Mouse (Mus musculus): Measurements from ENCODE around the gene Cbx1. TPM values are rescaled to one million over a fixed set of nuclear protein-coding genes. Genes with fewer than 3 reads are reported as not detected.
"Not testable (repeated sequence)": the region's sequence is repeated elsewhere in the genome, so short reads cannot be mapped to it uniquely, and the experiment has no call there.

Cbx1 gene
- polyA plus RNA-seq, 1 experiment from 2014 or later: 112 TPM

- no peaks in the 10 kb centered on the region for H3K9me3 ChIP-seq (ENCODE audit: low read depth, low read length)
- ATAC-seq (ENCODE audit: insufficient read depth) (no peak), DNase-seq (no peak)
- no peak for TF ChIP-seq CTCF (IDR thresholded peaks at IDR 0.05; ENCODE audit: low read depth)
- WGBS: 85% methylated on average over 8 of the region's 8 CpGs
- no peak overlapping the region for H3K9ac ChIP-seq
- H3K27me3 ChIP-seq (ENCODE audit: insufficient read depth, low read length): no peaks in the 10 kb centered on the region
- peaks cover 31% of the 10 kb centered on the region for H3K36me3 ChIP-seq (ENCODE audit: insufficient read depth)
- no peak overlapping the region for H3K4me3 ChIP-seq (ENCODE audit: low read depth, low read length)
- peaks cover 6% of the 10 kb centered on the region; the same call in 1 of the 2 replicates for H3K4me1 ChIP-seq (ENCODE audit: insufficient read depth)
- no peak overlapping the region for H3K4me2 ChIP-seq
- H3K27ac ChIP-seq (ENCODE audit: low read depth): no peak overlapping the region
Observed at GRCm38 (mm10) chr11:96775063-96775462, 13.9 kb upstream of the Cbx1 start.

DNA sequence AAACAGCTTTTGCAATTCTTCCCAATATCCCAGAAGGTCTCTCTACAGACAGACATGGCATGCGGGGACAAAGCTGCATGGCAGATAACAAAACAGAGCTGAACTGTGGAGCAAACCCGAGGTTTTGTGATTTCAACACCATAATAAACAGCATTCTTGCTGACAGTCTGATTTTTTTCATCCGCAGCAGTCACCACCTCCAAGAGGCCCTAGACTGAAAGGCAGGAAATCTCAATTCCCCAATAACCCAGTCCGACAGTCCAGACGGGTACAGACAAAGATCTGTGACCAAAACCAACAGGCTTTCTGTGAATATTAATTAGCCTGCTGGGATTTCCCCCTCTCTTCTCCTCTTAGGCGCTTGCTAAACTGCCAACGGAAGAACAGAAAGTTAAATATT, 13.3 kb upstream of the Cbx1 start:
- DNase-seq (no peak), ATAC-seq (ENCODE audit: insufficient read depth) (no peak)
- Histone ChIP-seq H3K36me3 (ENCODE audit: insufficient read depth) (peaks cover 25% of the 10 kb centered on the region), H3K9ac (no peak overlapping the region), H3K27ac (ENCODE audit: low read depth) (no peak overlapping the region), H3K9me3 (ENCODE audit: low read depth, low read length) (no peaks in the 10 kb centered on the region), H3K27me3 (ENCODE audit: insufficient read depth, low read length) (no peaks in the 10 kb centered on the region), H3K4me1 (ENCODE audit: insufficient read depth) (peaks cover 6% of the 10 kb centered on the region; the same call in 1 of the 2 replicates), H3K4me3 (ENCODE audit: low read depth, low read length) (no peak overlapping the region), H3K4me2 (no peak overlapping the region)
- TF ChIP-seq CTCF (IDR thresholded peaks at IDR 0.05; ENCODE audit: low read depth): no peak
- 73% methylated on average over 7 of the region's 7 CpGs for WGBS

DNA sequence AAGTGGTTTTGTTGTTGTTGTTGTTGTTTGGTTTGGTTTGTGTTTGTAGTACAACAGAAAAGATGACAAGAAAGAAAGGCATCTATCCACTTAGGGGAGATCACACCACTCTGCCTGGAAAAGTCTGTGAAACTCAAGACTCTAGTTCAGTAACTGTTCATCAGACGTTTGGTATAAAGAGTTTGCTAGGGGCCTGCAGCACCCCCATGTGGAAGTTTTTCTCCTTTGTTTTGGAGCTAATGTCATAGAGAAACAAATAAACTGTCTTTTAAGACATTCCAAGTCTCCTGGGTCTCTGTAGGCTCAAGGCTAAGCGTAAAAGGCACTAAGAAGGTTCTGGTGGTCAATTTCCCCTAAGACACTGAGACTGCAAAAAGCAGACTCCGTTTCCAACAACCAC, 12.9 kb upstream of the Cbx1 start:
- TF ChIP-seq CTCF (IDR thresholded peaks at IDR 0.05; ENCODE audit: low read depth): no peak
- H3K4me3 ChIP-seq (ENCODE audit: low read depth, low read length): no peak overlapping the region
- peak overlapping the region; percentile 89 for H3K4me2 ChIP-seq
- no peaks in the 10 kb centered on the region for H3K27me3 ChIP-seq (ENCODE audit: insufficient read depth, low read length)
- peak; percentile 54 for DNase-seq
- peaks cover 6% of the 10 kb centered on the region; the same call in 1 of the 2 replicates for H3K4me1 ChIP-seq (ENCODE audit: insufficient read depth)
- H3K9ac ChIP-seq: no peak overlapping the region; the same call in 1 of the 2 replicates
- WGBS: 41% methylated on average over 3 of the region's 3 CpGs
- ATAC-seq (ENCODE audit: insufficient read depth): no peak
- no peaks in the 10 kb centered on the region for H3K9me3 ChIP-seq (ENCODE audit: low read depth, low read length)
- no peak overlapping the region for H3K27ac ChIP-seq (ENCODE audit: low read depth)
- peaks cover 24% of the 10 kb centered on the region for H3K36me3 ChIP-seq (ENCODE audit: insufficient read depth)

DNA sequence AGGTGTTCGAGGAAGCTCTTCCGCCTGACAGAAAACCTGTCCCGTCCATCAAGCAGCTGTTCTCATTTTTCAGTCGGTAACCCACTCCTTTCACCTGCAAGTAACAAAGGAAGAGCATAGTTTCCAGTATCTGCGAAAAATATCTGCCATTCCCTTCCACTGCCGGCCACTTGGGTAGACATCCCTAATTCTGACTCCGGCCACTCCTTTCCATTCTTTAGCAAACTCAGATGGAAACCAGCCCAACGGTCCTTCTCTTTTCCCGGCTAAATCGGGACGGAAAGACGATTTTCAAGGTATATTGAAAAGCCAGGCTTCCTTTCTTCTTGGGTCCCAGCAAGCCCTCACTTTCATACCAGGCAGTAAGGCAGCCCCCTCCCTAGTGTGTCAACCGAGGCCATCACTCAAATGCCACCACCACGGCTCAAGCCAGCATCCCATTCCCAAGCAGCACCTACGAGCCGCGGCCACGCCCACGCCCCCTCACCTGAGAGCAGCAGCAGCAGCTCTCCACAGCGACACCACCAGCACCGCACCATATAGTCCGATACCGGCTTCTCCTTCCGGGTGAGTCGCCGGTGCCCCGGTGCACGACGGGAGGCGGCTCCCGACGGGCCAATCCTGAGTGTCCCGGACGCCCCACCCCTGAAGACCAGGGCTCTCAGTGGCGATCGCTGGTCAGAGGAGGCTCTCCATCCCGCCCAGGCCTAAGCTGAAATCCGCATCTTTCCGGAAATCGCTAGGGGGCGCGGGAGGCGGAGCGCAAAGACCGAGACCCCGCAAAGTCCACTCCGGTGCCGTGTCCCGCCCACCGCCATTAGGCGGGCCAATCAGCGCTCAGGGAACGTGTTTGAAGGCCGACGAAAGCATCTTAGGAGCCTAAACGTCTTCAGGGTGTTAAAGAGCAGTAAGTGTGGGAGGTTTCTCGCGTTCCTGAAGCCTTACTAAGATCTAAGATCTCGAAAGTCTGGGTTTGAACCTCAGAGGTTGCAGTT, 11.7 kb upstream of the Cbx1 start, which contains the start of gene Snx11:
Gene Snx11, minus strand, starts transcription at position 592 of the 995 bp plus-strand sequence.
- H3K9ac ChIP-seq: peak within 1 kb of the TSS; percentile 57
- TF ChIP-seq CTCF (IDR thresholded peaks at IDR 0.05; ENCODE audit: low read depth): peak; percentile 85
- ATAC-seq (ENCODE audit: insufficient read depth): peak; percentile 100
- H3K27me3 ChIP-seq (ENCODE audit: insufficient read depth, low read length): no peaks in the 10 kb centered on the region
- H3K36me3 ChIP-seq (ENCODE audit: insufficient read depth): peaks cover 15% of the 10 kb centered on the region
- H3K9me3 ChIP-seq (ENCODE audit: low read depth, low read length): no peaks in the 10 kb centered on the region
- H3K4me3 ChIP-seq (ENCODE audit: low read depth, low read length): peak within 1 kb of the TSS; percentile 67
- H3K4me2 ChIP-seq: peak within 1 kb of the TSS; percentile 89
- H3K4me1 ChIP-seq (ENCODE audit: insufficient read depth): peaks cover 6% of the 10 kb centered on the region; the same call in 1 of the 2 replicates
- 1% methylated on average over 59 of the region's 59 CpGs for WGBS
- peak within 1 kb of the TSS; percentile 46 for H3K27ac ChIP-seq (ENCODE audit: low read depth)
- peak; percentile 100 for DNase-seq

GRCm38 (mm10) chr11:96778061-96778627, 10.8 kb upstream of the Cbx1 start:
- H3K27ac ChIP-seq (ENCODE audit: low read depth); H3K27me3 ChIP-seq (ENCODE audit: insufficient read depth, low read length); ATAC-seq (ENCODE audit: insufficient read depth); DNase-seq; H3K4me1 ChIP-seq (ENCODE audit: insufficient read depth); H3K36me3 ChIP-seq (ENCODE audit: insufficient read depth); H3K9me3 ChIP-seq (ENCODE audit: low read depth, low read length): not testable (repeated sequence)
- H3K9ac ChIP-seq: peak overlapping the region; percentile 24
- peak overlapping the region; percentile 67 for H3K4me3 ChIP-seq (ENCODE audit: low read depth, low read length)
- WGBS: 67% methylated on average over 10 of the region's 10 CpGs
- peak overlapping the region; percentile 89 for H3K4me2 ChIP-seq

DNA sequence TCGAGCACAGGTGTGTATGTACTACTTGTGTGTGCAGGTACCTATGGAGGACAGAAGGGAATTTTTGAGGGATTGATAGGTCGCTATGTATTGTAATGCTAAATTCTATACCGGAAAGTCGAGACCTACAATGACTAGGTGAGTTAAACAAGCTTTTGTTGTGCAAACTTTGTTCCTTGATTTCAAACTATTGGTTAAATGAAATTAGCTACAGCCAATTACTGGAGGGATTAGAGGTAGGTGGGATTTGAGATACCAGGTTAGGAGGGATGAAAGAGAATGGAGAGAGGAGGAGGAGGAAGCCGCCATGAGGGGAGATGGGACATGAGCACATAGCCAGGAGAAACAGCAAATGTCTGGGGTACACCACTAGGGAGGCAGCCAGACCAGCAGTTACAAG, 8.6 kb upstream of the Cbx1 start:
- Histone ChIP-seq H3K4me1 (ENCODE audit: insufficient read depth) (peaks cover 6% of the 10 kb centered on the region; the same call in 1 of the 2 replicates), H3K36me3 (ENCODE audit: insufficient read depth) (no peaks in the 10 kb centered on the region), H3K4me3 (ENCODE audit: low read depth, low read length) (no peak overlapping the region), H3K27ac (ENCODE audit: low read depth) (no peak overlapping the region), H3K9ac (no peak overlapping the region), H3K4me2 (no peak overlapping the region), H3K9me3 (ENCODE audit: low read depth, low read length) (no peaks in the 10 kb centered on the region), H3K27me3 (ENCODE audit: insufficient read depth, low read length) (no peaks in the 10 kb centered on the region)
- no peak for TF ChIP-seq CTCF (IDR thresholded peaks at IDR 0.05; ENCODE audit: low read depth)
- ATAC-seq (ENCODE audit: insufficient read depth): no peak
- DNase-seq: no peak
- WGBS: 75% methylated on average over 5 of the region's 5 CpGs

- Histone ChIP-seq H3K27me3 (ENCODE audit: insufficient read depth, low read length) (no peaks in the 10 kb centered on the region), H3K4me1 (ENCODE audit: insufficient read depth) (peaks cover 4% of the 10 kb centered on the region; the same call in 1 of the 2 replicates), H3K27ac (ENCODE audit: low read depth) (no peak overlapping the region), H3K4me3 (ENCODE audit: low read depth, low read length) (no peak overlapping the region), H3K9me3 (ENCODE audit: low read depth, low read length) (no peaks in the 10 kb centered on the region), H3K36me3 (ENCODE audit: insufficient read depth) (no peaks in the 10 kb centered on the region), H3K9ac (no peak overlapping the region), H3K4me2 (no peak overlapping the region)
- DNase-seq (peak; percentile 52), ATAC-seq (ENCODE audit: insufficient read depth) (no peak)
- TF ChIP-seq CTCF (IDR thresholded peaks at IDR 0.05; ENCODE audit: low read depth): peak; percentile 60
- WGBS: 47% methylated on average over 2 of the region's 2 CpGs
Observed at GRCm38 (mm10) chr11:96781425-96781824, 7.5 kb upstream of the Cbx1 start.

Measured in lung, embryonic 14.5 days (tissue).